Mouse (Mus musculus): Measurements from ENCODE around the gene Nsd2.

Gene Nsd2

DNA sequence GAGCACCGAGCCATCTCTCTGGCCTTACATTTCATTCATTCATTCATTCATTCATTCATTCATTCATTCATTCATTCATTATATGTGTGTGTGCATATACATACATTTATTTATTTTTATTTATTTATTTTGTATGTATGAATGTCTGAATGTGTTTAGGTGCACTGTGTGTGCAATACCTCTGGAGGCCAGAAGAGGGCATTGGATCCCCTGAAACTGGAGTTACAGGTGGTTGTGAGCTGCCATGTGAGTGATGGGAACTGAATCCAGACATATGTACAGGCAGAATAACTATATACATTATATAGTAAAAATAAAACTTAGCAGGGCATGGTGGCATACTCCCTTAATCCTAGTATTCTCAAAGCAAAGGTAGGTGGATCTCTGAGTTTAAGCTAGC lies 32.6 kb downstream of the Nsd2 start:
- DNase-seq, result no peak

DNA sequence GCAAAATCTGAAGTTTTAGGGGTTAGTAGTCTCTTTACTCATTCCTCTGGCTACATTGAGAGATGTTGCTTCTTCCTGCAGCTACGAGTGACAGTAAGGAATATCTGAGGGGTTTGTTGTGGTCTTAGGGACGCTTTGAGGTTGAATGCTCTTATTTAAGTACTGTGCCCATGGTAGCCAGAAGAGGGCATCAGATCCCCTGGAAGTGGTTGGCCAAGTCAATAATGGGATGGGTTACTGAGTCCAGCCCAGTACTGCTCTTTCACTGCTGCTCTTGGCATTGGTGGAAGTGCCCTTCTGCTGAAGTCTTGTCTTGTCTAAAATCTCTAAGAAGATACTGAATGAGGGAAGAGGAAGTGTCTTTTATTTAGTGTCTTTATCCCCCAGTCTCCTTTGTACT lies 33.5 kb downstream of the Nsd2 start:
- peak in 1 of 2 experiments; percentile 10 for DNase-seq

DNA sequence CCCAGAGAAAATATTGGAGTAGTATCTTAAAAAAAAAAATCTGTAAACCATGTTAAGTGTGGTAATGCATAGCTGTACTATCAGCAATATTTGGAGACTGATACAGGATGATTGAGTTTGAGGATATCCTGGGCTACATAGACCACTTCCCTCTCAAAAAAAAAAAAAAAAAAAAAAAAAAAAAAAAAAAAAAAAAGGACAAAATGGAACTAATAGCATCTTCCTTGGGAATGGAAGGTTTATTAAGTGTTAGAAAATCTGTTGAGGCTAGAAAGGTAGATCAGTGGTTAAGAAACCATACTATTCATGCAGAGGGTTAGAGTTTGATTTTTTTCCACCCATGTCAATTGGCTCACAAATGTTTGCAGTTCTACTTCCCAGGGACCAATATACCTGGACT lies 37.2 kb downstream of the Nsd2 start:
- DNase-seq, result no peak

DNA sequence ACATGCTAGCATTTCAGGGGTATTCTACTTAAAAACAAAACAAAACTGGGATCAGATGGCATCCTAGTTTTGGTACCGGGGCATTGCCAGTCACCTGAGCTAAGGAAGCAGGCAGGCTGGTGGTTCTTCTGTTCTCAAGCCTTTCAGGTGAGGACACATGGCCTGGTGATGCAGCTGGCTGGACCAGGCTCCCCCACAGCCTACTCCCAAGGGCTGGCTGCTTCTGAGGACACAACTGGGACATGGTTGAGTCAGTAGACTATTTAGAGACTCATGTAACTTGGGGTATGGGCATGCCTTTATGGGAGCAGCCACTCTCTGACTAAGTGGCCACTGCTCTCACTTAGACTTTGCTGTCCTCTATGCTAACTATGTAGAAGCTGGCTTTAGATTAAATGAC lies 54.9 kb downstream of the Nsd2 start:
- no peak for DNase-seq

DNA sequence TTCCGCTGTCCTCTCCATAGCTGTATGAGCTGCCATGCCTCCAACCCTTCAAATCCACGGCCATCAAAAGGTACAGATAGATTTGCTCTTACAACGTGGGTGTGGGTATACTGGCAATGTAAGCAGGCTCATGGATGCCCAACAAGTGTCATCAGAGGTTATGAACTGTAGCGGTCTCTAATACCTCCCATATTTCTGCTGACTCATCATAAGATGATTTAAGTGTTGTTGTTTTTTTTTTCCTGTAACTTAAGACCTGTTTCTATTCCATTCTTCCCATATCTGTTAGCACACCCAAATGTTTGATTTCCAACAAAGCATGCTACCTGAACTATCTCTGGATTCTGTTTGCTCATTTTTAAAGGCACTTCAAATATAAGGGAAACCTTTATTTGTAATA lies 60.6 kb downstream of the Nsd2 start:
- DNase-seq, result no peak

DNA sequence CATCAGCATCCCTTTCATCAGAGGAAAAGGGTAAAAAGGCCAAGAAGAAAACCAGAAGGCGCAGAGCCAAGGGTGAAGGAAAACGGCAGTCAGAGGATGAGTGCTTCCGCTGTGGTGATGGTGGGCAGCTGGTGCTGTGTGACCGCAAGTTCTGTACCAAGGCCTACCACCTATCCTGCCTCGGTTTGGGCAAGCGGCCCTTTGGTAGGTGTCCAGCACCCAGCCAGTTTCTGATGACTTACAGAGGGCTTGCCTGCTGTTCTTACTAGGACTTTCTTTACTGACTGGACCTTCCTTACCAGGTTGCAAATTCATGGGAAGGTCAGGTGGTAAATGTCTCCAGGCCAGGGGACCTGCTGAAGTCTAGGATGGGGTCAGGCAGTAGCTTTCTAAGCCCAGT lies 72.9 kb downstream of the Nsd2 start:
- peak in 1 of 2 experiments; percentile 37 for DNase-seq

DNA sequence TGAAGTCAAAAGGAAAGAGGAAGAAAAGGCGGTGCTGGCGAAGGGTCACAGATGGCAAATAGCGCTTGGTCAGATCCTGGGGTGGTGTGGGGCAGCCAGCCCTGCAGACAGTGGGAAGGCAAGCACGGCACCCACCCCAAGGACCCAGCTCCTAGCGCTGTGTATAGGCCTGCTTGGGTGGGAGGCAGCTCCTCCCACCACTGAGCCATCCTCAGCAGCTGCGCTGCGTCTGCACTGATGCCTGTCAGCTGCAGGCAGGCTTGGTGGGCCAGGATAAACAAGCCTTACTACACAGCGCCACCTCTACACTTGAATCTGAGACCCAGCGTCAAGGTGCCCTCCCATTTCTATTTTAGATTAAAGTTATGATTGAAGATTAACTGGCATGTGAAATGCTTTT lies 74.6 kb downstream of the Nsd2 start:
- DNase-seq, result no peak

DNA sequence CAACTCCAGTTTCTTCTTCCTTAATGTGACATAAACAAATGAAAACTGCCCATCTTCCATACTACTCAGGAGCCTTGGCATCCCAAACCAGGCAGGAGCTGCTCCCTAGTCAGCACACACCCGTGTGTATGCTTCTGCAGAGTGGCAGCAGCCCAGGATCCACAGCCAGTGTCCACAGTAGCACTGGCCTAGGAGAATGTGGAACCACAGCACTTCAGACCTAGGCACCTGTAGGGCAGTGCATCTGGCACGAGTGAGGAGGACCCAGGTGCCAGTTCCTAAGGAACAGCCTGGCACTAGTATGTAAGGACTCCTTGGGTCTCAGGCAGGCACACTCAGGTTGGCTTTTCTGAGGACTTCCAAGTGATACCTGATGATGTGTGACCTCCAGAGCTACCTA lies 76.6 kb downstream of the Nsd2 start:
- peak in 1 of 2 experiments; percentile 20 for DNase-seq

DNA sequence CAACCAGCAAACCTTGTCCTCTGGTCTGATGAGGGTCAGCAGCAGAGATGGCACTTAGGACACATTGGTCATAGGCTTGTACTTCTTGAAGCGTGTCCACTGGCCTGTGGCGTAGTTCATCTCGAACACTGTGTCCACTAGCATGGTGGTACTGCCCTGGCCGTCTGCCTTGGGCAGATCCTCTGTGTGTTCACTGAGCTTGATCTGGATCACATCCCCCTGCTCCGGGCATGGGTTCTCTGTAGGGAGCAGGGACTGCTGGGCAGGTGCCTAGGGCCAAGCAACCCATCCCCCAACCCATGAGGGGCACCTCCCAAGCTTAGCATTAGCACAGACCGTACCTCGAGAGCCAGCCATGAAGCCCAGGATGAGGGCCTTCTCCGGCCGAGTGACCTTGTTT lies 78.1 kb downstream of the Nsd2 start:
- DNase-seq, result peak in 1 of 2 experiments; percentile 32

DNA sequence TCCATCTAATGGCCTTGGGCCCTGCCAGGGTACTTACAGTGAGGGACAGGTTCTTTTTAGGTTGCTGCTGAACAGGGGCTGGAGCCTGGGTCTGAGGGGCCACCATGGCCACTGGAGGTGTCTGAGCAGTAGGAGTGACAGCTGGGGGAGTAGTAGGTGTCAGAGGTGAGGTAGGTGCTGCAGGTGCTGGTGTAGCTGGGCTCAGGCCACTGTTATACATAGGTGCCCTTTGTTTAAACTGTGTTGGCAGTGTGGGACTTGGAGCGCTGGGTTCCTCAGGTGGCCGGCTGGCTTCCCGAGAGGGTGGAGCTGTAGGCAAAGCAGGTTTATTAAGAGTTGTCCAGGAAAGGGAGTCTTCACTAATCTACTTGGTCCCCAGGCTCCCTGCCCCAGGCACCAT lies 78.7 kb downstream of the Nsd2 start:
- DNase-seq, result peak in 1 of 2 experiments; percentile 24

DNA sequence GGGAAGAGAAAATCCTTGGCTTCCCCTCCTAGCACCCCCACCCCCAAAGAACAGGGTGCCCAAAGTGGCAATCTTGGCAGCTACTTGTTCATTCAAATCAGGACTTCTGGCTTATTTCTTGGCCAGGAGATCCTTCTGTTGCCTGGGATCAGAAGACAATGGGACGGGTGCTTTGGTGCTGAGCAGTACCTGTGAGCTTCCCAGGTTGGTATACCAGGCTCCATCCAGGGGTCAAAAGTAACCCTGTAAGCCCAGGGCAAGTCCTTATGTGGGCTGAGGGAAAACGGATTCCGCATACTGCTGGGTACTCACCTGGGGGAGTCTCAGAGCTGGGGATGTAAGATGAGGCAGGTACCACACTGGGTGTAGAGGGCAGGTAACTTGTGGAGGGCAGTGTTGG lies 79.6 kb downstream of the Nsd2 start:
- DNase-seq, result peak in 1 of 2 experiments; percentile 6

DNA sequence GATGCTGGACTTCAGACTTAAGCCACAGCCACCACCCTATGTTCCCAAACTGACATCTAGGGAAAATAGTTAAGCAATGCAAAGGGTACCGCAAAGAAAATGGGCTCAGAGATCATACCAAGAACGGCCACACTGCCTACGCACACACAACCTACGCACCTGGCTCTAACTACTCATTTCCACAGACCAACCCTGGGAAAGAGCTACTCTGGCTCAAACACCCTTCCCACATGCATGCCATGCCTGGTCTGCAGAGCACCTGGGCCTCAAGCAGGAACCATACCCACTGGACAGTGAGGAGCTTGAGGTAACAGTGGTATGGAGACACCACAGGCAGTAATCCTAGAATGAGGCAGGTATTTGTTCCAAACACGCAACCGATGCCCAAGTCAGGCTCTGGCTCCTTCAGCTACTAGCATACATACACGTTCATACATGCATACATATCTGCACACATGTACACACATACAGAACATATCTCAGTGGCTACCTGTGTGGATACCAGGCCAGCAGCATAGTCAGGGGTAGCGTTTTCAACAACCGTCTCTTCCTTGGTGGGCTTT lies 80.3 kb downstream of the Nsd2 start:
- peak in 1 of 2 experiments; percentile 17 for DNase-seq

DNA sequence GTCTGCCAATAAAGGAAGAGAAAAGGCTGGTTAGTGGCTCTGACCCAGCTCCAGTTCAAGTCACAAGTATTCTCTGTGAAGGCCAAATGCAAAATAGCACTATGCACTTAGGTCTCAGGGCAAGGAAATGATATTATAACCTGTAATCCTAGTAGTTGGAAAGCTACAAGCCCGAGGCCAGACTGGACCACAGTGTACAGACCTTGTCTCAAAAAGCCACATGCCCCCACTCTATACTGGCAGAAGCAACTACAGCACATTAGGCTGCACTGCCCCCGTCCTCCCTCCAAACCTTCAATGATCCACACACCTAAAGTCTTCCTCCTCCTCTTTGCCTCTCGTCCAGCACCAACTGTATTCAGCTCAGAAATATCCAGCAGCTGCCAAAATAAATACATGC lies 80.8 kb downstream of the Nsd2 start:
- no peak for DNase-seq

DNA sequence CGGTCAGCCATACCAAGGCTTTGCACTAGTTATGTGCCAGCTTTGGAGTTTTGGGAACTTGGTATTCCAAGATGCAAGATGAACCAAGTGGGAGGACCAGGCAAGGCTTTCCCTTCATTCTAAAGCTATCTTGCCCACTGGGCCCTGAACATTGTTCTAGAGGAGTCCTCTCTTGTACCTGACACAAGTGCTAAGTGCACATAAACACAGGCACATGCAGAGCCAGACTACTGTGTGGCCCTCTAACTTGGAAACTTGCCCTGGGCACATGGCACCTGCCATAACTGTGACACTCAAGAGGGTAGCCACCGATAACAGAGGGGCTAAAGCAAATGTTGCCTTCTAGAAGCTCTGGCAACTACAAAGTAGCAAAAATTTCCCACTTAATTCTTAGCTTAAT lies 82.2 kb downstream of the Nsd2 start:
- DNase-seq, result peak in 1 of 2 experiments; percentile 26

DNA sequence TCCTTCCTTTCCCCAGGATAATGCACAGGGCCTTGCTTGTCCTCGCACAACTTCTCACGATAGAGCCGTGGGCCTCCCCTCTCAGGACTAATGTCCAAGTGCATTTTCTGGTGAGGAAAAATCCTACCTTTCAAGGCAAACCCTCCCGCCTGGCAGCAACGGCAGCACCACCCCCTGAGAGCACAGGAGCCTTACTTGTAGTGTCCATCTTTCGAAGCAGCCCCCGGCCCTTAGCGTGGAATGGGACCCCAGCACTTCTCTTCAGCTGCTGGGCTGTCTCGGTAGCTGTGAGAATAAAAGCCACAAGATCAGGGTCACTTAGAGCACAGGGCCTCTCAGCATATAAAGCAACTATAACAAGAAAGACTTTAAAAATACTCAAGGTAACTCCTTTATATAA lies 82.7 kb downstream of the Nsd2 start:
- DNase-seq, result peak in 1 of 2 experiments; percentile 26

DNA sequence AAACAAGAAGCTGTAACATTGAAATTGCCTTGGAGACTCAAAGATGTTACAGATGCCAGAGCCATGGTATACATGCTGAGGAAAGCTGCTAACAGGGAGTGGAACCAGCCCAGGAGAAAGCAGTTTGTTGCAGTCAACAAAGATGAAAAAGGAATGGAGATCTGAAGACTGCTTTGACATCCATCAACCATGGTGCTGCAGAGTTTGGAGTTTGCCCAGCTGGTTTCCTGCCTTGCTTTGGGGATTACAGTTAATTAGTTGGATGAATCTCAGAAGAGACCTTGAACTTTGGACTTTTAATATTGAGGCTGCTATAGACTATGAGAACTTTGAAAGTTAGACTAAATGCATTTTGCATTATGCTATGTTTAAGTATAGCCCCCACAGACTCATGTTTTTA lies 94.5 kb downstream of the Nsd2 start:
- DNase-seq, result peak in 1 of 2 experiments; percentile 7

DNA sequence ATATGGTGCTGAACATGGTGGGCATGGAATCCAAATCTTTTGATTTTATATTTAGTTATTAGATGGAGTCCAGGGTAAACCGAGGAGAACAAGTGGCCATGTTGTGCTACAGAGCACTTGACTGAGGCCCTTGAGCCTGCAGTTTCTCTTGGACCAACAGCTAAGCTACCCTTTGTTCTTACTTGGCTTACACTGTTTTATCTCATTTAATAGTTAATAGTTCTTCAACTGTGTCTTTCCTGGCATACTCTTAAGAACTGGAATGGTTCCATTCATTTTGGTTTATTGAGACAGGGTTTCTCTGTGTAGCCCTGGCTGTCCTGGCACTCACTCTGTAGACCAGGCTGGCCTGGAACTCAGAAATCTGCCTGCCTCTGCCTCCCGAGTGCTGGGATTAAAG lies 96.1 kb downstream of the Nsd2 start:
- DNase-seq, result peak in 1 of 2 experiments; percentile 38

DNA sequence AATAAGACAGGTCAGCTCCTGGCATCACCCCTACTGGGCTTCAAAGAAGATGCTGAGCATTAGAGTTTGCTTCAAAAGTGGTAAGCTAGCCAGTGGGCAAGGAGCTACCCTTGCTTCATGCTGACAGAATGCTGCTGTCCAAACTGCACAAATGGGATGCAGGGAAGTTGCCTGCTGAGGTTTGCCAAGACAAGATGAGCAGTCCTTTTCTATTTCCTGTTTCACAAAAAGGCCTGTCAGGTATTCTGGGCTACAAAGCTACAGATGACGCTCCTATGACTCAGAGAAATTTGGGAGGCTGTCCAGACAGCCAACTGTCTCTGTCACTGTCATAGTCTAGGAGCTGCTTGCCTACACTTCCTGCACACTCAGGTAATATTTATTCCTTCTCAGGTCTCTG lies 98.9 kb downstream of the Nsd2 start:
- DNase-seq, result no peak

DNA sequence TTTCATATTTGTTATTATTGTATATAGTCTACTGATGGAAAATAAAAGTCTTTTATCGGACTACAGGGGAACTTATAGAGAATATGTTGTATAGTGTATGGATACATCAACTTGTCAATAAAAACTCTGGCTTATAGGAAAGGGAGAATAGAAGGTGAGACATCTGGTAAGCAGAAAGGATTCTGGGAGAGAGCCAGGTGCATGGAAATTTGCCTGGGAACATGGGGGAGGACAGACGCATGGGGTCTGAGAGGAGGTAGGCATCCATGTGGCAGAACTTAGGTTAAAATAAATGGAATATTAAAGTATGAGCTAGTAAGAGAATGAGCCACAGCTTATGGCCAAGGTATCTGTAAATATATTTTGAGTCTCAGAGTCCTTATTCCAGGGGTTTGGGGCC lies 99.5 kb downstream of the Nsd2 start:
- DNase-seq, result no peak

DNA sequence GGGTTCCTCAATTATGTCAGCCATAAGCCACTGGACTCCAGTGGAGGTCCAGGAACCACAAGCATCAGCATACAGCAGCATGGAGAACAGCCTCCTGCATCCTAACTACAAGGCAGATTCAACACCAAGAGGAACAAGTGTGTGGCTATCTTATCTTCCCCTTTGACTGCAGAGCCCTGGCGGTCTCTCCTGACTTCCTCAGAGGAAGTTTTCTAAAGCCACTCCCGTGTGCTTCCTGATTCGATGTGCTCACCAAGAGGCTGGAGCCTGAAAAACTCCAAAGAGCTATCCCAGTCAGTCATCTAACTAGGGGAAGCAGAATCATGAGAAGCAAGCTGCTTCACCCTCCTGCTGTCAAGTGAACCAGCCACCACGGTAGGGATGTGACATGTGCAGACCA lies 100.4 kb downstream of the Nsd2 start:
- DNase-seq, result no peak

DNA sequence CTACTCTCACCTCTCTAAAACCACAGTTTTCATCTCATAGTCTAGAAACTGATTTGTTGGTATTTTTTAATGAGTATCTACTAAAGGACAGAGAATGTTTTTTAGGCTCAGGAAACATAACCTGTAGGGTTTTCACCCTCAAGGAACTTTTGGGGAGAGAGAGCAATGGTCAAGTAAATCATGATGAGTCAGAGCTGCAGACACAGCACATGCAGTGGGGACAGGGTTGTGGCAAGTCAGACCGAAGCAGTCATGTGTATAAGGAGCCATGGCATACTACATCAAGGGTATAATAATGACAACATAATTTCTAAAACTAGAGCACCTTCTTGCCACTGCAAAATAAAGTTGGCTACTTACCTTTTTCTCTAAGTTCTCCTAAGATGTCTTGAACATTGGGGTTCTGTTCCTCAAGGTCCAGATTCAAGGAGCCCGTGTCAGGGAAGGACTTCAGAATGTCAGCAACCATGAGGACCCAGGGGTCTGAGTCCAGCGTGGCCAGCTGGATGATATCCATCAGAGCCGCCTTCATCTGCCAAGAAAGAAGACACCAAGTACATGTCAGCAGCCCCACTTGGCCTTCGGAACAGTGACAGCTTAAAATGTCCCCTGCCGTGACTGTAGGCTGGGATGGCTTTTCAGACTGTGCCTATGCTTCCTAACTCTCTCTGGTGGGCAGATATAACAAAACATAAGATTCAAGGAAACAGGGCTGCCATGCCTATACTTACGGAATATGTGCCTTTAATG lies 101.1 kb downstream of the Nsd2 start:
- DNase-seq, result no peak

DNA sequence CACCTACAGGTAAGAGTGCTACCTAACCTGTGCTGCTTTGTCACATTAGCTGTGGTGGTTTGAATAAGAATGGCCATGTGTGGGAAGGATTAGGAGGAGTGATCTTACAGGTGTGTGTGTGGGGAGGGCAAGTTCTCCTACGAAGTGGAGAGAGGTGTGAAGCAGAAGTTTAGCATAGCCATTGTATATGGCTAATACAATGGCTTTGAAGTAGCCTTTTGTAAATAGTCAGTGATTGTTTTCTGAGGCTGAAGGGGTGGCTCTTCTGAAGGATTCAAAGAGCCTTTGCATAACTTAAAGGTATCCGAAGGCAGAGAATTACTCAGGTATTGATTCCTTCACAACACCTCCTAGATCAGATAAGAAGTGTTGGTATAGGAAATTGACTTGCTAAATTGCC lies 102.0 kb downstream of the Nsd2 start:
- no peak for DNase-seq

DNA sequence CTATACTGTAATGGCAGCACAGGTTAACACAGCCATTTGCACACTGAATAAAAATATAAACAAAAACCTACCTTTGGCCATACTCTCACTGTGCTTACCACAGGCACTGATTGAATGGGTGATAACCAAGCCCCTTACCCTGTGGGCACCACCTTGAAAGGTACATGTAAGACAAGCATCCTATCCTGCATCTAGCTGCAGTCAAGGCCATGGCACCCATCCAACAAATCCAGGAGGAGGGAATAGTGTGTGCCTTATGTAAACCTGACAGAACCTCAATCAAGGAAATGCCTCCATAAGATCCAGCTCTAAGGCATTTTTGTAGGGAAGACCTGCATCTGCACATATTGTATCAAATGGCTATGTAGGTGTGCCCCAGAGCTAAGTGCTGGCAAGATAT lies 105.6 kb downstream of the Nsd2 start:
- DNase-seq, result no peak

DNA sequence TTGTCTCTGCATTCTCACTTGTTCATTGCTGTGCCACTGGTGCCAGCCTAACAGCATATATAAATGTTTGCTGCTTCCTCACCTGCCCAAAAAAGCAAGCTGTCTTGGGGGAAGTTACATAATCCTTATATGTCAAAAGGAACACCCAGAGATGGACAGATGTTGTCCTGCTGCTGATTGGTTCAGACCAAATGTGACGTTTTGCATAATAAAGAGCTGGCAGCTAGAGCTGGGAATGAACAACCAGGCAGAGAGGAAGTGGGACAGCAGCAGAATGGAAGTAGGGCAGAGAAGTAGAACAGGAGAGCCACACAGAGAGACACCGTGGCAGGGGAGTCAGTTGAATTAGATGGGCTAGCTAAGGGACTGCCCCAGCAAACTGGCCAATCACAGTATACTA lies 111.9 kb downstream of the Nsd2 start:
- DNase-seq, result no peak

DNA sequence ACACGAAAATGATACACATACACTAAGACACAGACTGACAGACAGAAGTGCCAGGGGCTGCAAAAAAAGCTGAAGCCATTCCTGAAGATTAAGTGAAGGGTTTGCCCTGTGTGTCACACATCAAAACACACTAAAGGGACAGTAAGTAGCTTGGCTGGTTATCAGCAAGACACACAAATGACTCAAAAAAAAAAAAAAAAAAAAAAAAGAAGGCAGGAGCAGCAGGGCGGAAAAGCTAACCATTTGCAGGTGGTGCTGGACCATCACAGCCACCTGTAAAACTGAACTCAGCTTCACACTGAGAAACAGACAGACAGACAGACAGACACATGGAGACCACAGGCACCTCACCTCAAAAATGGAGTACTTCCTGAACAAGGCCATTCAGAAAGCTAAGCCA lies 113.6 kb downstream of the Nsd2 start:
- DNase-seq, result no peak
